8 mouse cellular contexts compared by ENCODE assay signal in genomic region chr17:83351601-83352413, GRCm38 (mm10). TPM values are rescaled to one million over a fixed set of nuclear protein-coding genes. Genes with fewer than 3 reads are reported as not detected.
DNase-seq lines count a peak whose midpoint lies in the region; ATAC-seq lines count a peak whose summit lies in the region.

No protein-coding gene starts in this region.

- H3K4me2 ChIP-seq in forebrain, embryonic 12.5 days, result peak overlapping the region; percentile 74
- peak overlapping the region; percentile 82 for H3K4me2 ChIP-seq in midbrain, embryonic 16.5 days (ENCODE audit: low read length)

- H3K36me3 ChIP-seq in forebrain, embryonic 12.5 days (replicated peaks), result no peaks in the 10 kb centered on the region
- no peaks in the 10 kb centered on the region for H3K36me3 ChIP-seq in midbrain, embryonic 16.5 days (ENCODE audit: control insufficient read depth, insufficient read depth, low read length)

- H3K4me1 ChIP-seq in forebrain, embryonic 12.5 days, result peaks cover 22% of the 10 kb centered on the region
- H3K4me1 ChIP-seq in midbrain, embryonic 16.5 days (ENCODE audit: control insufficient read depth, insufficient read depth, low read length), result peaks cover 21% of the 10 kb centered on the region

- peak overlapping the region; percentile 9 for H3K27ac ChIP-seq in forebrain, embryonic 12.5 days
- peak overlapping the region; percentile 89 for H3K27ac ChIP-seq in midbrain, embryonic 16.5 days (ENCODE audit: low read length)

- ATAC-seq in forebrain, embryonic 12.5 days (ENCODE audit: low FRiP score), result no peak
- peak; percentile 13 for ATAC-seq in inflammation-experienced regulatory T-cells, adult 6 months
- ATAC-seq in midbrain, embryonic 16.5 days, result peak; percentile 9; the same call in 1 of the 2 replicates

- DNase-seq in layer of hippocampus, postnatal 14 days (ENCODE audit: low spot score in 2 of 2), result peak; percentile 14 to 20
- no peak for DNase-seq in layer of hippocampus, postnatal 25 days (ENCODE audit: extremely low spot score in 1 of 2, low spot score in 1 of 2)
- DNase-seq in MN1 (ENCODE audit: low spot score), result peak; percentile 39
- DNase-seq in cerebellum, adult 11-12 months, result no peak
- no peak for DNase-seq in adrenal gland, adult 8-10 months

- WGBS in forebrain, embryonic 12.5 days, result 14% methylated on average over 13 of the region's 13 CpGs
- WGBS in midbrain, embryonic 16.5 days, result 11% methylated on average over 13 of the region's 13 CpGs

- H3K27me3 ChIP-seq in forebrain, embryonic 12.5 days, result no peaks in the 10 kb centered on the region
- H3K27me3 ChIP-seq in midbrain, embryonic 16.5 days (ENCODE audit: control insufficient read depth, insufficient read depth, low read depth, low read length), result no peaks in the 10 kb centered on the region

- H3K9me3 ChIP-seq in forebrain, embryonic 12.5 days, result no peaks in the 10 kb centered on the region
- no peaks in the 10 kb centered on the region for H3K9me3 ChIP-seq in midbrain, embryonic 16.5 days (replicated peaks; ENCODE audit: control insufficient read depth, low read length, poor library complexity, severe bottlenecking)

- peak overlapping the region; percentile 91 for H3K9ac ChIP-seq in forebrain, embryonic 12.5 days
- H3K9ac ChIP-seq in midbrain, embryonic 16.5 days (ENCODE audit: low read depth, low read length), result peak overlapping the region; percentile 91

- H3K4me3 ChIP-seq in forebrain, embryonic 12.5 days (replicated peaks), result peak overlapping the region; percentile 89
- H3K4me3 ChIP-seq in midbrain, embryonic 16.5 days (ENCODE audit: low read depth, low read length), result peak overlapping the region; percentile 90

RNA-seq across cellular contexts. Expression of gene Eml4, which starts 1.1 kb away (rescaled TPM):
- 10 to 100 TPM; 28.7 to 29.4 TPM for total RNA-seq in layer of hippocampus, postnatal 14 days (2021)
- 10 to 100 TPM; 24.8 to 25.9 TPM for total RNA-seq in layer of hippocampus, postnatal 25 days (2021)
- polyA plus RNA-seq in forebrain, embryonic 12.5 days (2016; fragmentation: Nextera tagmentation; extraction: Ambion mirVana), result 44.5 and 46.6 TPM in 2 replicates
- 10 to 100 TPM; 13.1 to 20.9 (median 19.4) TPM for polyA plus RNA-seq in inflammation-experienced regulatory T-cells, adult 6 months (2017; shearing (Covaris generic))
- 27.5 and 29.0 TPM in 2 replicates for polyA plus RNA-seq in midbrain, embryonic 16.5 days (2015; fragmentation: Nextera tagmentation; extraction: Ambion mirVana)
- 10 to 100 TPM; 19.0 to 25.1 (median 22.4) TPM for total RNA-seq in adrenal gland, adult 8-10 months (2022)

Comparison
In these comparisons a context has a peak if more than half of its experiments do, and no peak if none do; other contexts are left out.
1. DNase-seq: peak in layer of hippocampus, postnatal 14 days (2 of 2) and MN1 (single experiment); none in layer of hippocampus, postnatal 25 days (0 of 2), cerebellum, adult 11-12 months (single experiment) and adrenal gland, adult 8-10 months (single experiment).